Mouse (Mus musculus) cerebellum, postnatal 14 days (tissue): ENCODE measurements around the gene B4galnt4.

Experiments
- DNase-seq, 2 experiments: peaks; one replicate each; pipeline ENCODE4 v3.0.0; 2021; ENCODE audit warnings: mixed read lengths in 2 of 2

Gene B4galnt4

GRCm38 (mm10) chr7:141072017-141072745 is 11.3 kb downstream of the B4galnt4 start:
- no peak for DNase-seq

- no peak for DNase-seq
Measured at GRCm38 (mm10) chr7:141073782-141074181, 12.9 kb downstream of the B4galnt4 start.

GRCm38 (mm10) chr7:141077841-141078240 is 16.9 kb downstream of the B4galnt4 start, which contains the start of gene Pkp3:
Gene Pkp3 (plus strand): TSS chr7:141078218.
- DNase-seq = no peak

- no peak for DNase-seq
Measured at GRCm38 (mm10) chr7:141078876-141079275, 18.0 kb downstream of the B4galnt4 start.

GRCm38 (mm10) chr7:141079481-141080449 is 18.9 kb downstream of the B4galnt4 start:
- no peak for DNase-seq

- no peak for DNase-seq
Measured at GRCm38 (mm10) chr7:141087894-141088293, 27.0 kb downstream of the B4galnt4 start.

- no peak for DNase-seq
Measured at GRCm38 (mm10) chr7:141088473-141088872, 27.6 kb downstream of the B4galnt4 start.

- no peak for DNase-seq
Measured at GRCm38 (mm10) chr7:141090228-141090627, 29.3 kb downstream of the B4galnt4 start.

- DNase-seq = peak; percentile 77 to 81
Measured at GRCm38 (mm10) chr7:141092051-141092735, 31.3 kb downstream of the B4galnt4 start.

GRCm38 (mm10) chr7:141093950-141094349 is 33.0 kb downstream of the B4galnt4 start:
- no peak for DNase-seq

- no peak for DNase-seq
Measured at GRCm38 (mm10) chr7:141094487-141095205, 33.7 kb downstream of the B4galnt4 start.

- no peak for DNase-seq
Measured at GRCm38 (mm10) chr7:141096021-141096420, 35.1 kb downstream of the B4galnt4 start.

GRCm38 (mm10) chr7:141096649-141097056 is 35.7 kb downstream of the B4galnt4 start:
- no peak for DNase-seq

GRCm38 (mm10) chr7:141097177-141097576 is 36.3 kb downstream of the B4galnt4 start:
- no peak for DNase-seq

- DNase-seq = peak; percentile 55 to 67
Measured at GRCm38 (mm10) chr7:141099911-141100691, 39.2 kb downstream of the B4galnt4 start, which contains the start of gene Sigirr. Gene Sigirr (minus strand): TSS chr7:141100572.

- no peak for DNase-seq
Measured at GRCm38 (mm10) chr7:141103161-141103560, 42.3 kb downstream of the B4galnt4 start.

- no peak for DNase-seq
Measured at GRCm38 (mm10) chr7:141115874-141116273, 55.0 kb downstream of the B4galnt4 start.

- DNase-seq = no peak
Measured at GRCm38 (mm10) chr7:141117636-141118035, 56.7 kb downstream of the B4galnt4 start, which contains the start of gene Ano9. Gene Ano9 (minus strand): TSS chr7:141117806.

GRCm38 (mm10) chr7:141119487-141119886 is 58.6 kb downstream of the B4galnt4 start:
- DNase-seq = no peak

- DNase-seq = no peak
Measured at GRCm38 (mm10) chr7:141120605-141121004, 59.7 kb downstream of the B4galnt4 start.

GRCm38 (mm10) chr7:141121051-141121531 is 60.2 kb downstream of the B4galnt4 start:
- no peak for DNase-seq
